9 mouse cellular contexts compared by ENCODE assay signal in genomic region chr1:33647173-33647572, GRCm38 (mm10). TPM values are rescaled to one million over a fixed set of nuclear protein-coding genes. Genes with fewer than 3 reads are reported as not detected.
DNase-seq lines count a peak whose midpoint lies in the region; ATAC-seq lines count a peak whose summit lies in the region.
"Had no signal": no experiment of that assay in that cellular context is flagged by ENCODE, and none has a peak within 500 bp of the region (broad histone marks: within the 10 kb centered on the region; RNA-seq: fewer than 3 reads in every experiment).

No protein-coding gene starts in this region.

- DNase-seq in forebrain, embryonic 10.5 days (ENCODE audit: extremely low spot score, low spot score): no peak
- DNase-seq in midbrain, embryonic 11.5 days (ENCODE audit: low spot score, missing footprints): no peak
- DNase-seq in frontal cortex, adult 2 months (ENCODE audit: extremely low spot score in 1 of 2, low spot score in 1 of 2): peak; percentile 41 to 68
- DNase-seq in adrenal gland, adult 18-20 months (ENCODE audit: low spot score in 2 of 2): no peak
- no peak for DNase-seq in yolk sac, embryonic 10.5 days (ENCODE audit: low spot score)

- no peak overlapping the region for H3K4me2 ChIP-seq in forebrain, embryonic 13.5 days
- no peak overlapping the region for H3K4me2 ChIP-seq in midbrain, embryonic 12.5 days (replicated peaks)
- no peak overlapping the region for H3K4me2 ChIP-seq in midbrain, embryonic 11.5 days
- H3K4me2 ChIP-seq: stomach, embryonic 15.5 days had no signal

- H3K36me3 ChIP-seq in forebrain, embryonic 13.5 days (ENCODE audit: poor library complexity, severe bottlenecking): peaks cover 45% of the 10 kb centered on the region
- peaks cover 89% of the 10 kb centered on the region for H3K36me3 ChIP-seq in forebrain, embryonic 10.5 days (replicated peaks)
- H3K36me3 ChIP-seq in midbrain, embryonic 12.5 days: peaks cover 24% of the 10 kb centered on the region
- peaks cover 7% of the 10 kb centered on the region; the same call in 1 of the 2 replicates for H3K36me3 ChIP-seq in midbrain, embryonic 11.5 days (ENCODE audit: control insufficient read depth, insufficient read depth, low read length)

- H3K4me3 ChIP-seq in forebrain, embryonic 13.5 days: no peak overlapping the region
- H3K4me3 ChIP-seq in forebrain, embryonic 10.5 days: no peak overlapping the region
- H3K4me3 ChIP-seq in midbrain, embryonic 12.5 days: no peak overlapping the region
- no peak overlapping the region for H3K4me3 ChIP-seq in midbrain, embryonic 11.5 days (ENCODE audit: low read depth, low read length)
- H3K4me3 ChIP-seq: stomach, embryonic 15.5 days had no signal

- H3K27ac ChIP-seq in forebrain, embryonic 13.5 days: no peak overlapping the region
- no peak overlapping the region for H3K27ac ChIP-seq in forebrain, embryonic 10.5 days
- no peak overlapping the region for H3K27ac ChIP-seq in midbrain, embryonic 12.5 days (replicated peaks)
- no peak overlapping the region for H3K27ac ChIP-seq in midbrain, embryonic 11.5 days (ENCODE audit: low read depth, low read length)
- H3K27ac ChIP-seq: stomach, embryonic 15.5 days had no signal

- WGBS in forebrain, embryonic 13.5 days: 74% methylated on average over 4 of the region's 4 CpGs
- 87% methylated on average over 4 of the region's 4 CpGs for WGBS in forebrain, embryonic 10.5 days
- 85% methylated on average over 4 of the region's 4 CpGs for WGBS in midbrain, embryonic 12.5 days
- 82% methylated on average over 4 of the region's 4 CpGs for WGBS in midbrain, embryonic 11.5 days

- peak; percentile 83 for ATAC-seq in forebrain, embryonic 13.5 days
- ATAC-seq in midbrain, embryonic 12.5 days (ENCODE audit: low FRiP score, low read depth): peak; percentile 64; the same call in 1 of the 2 replicates
- no peak for ATAC-seq in midbrain, embryonic 11.5 days (ENCODE audit: low FRiP score)
- peak; percentile 41; the same call in 1 of the 2 replicates for ATAC-seq in neutrophil, adult 5-6 weeks (ENCODE audit: extremely low read depth, insufficient number of reproducible peaks, low FRiP score, poor library complexity, severe bottlenecking)

- H3K9me3 ChIP-seq in forebrain, embryonic 13.5 days (replicated peaks): no peaks in the 10 kb centered on the region
- no peaks in the 10 kb centered on the region for H3K9me3 ChIP-seq in forebrain, embryonic 10.5 days
- H3K9me3 ChIP-seq in midbrain, embryonic 12.5 days: no peaks in the 10 kb centered on the region
- no peaks in the 10 kb centered on the region for H3K9me3 ChIP-seq in midbrain, embryonic 11.5 days (ENCODE audit: control insufficient read depth, low read length)
- H3K9me3 ChIP-seq: stomach, embryonic 15.5 days had no signal

- no peak overlapping the region for H3K9ac ChIP-seq in forebrain, embryonic 13.5 days
- H3K9ac ChIP-seq in midbrain, embryonic 12.5 days (replicated peaks): no peak overlapping the region
- H3K9ac ChIP-seq in midbrain, embryonic 11.5 days (ENCODE audit: low read length): no peak overlapping the region
- H3K9ac ChIP-seq: stomach, embryonic 15.5 days had no signal

- peaks cover 6% of the 10 kb centered on the region; the same call in 1 of the 2 replicates for H3K4me1 ChIP-seq in forebrain, embryonic 13.5 days
- peaks cover 3% of the 10 kb centered on the region; the same call in 1 of the 2 replicates for H3K4me1 ChIP-seq in forebrain, embryonic 10.5 days
- H3K4me1 ChIP-seq in midbrain, embryonic 12.5 days: no peaks in the 10 kb centered on the region
- H3K4me1 ChIP-seq in midbrain, embryonic 11.5 days (ENCODE audit: control insufficient read depth, insufficient read depth, low read length): no peaks in the 10 kb centered on the region
- H3K4me1 ChIP-seq: stomach, embryonic 15.5 days had no signal

- H3K27me3 ChIP-seq in forebrain, embryonic 13.5 days: no peaks in the 10 kb centered on the region
- H3K27me3 ChIP-seq in forebrain, embryonic 10.5 days (ENCODE audit: poor library complexity, severe bottlenecking): no peaks in the 10 kb centered on the region
- H3K27me3 ChIP-seq in midbrain, embryonic 12.5 days: no peaks in the 10 kb centered on the region
- H3K27me3 ChIP-seq in midbrain, embryonic 11.5 days (ENCODE audit: control insufficient read depth, insufficient read depth, low read length): no peaks in the 10 kb centered on the region
- H3K27me3 ChIP-seq: stomach, embryonic 15.5 days had no signal

RNA-seq across cellular contexts. Expression of gene Prim2, which starts 22.4 kb away (rescaled TPM):
- 47.8 and 48.0 TPM in 2 replicates for polyA plus RNA-seq in forebrain, embryonic 13.5 days (2015; fragmentation: Nextera tagmentation; extraction: Ambion mirVana)
- polyA plus RNA-seq in forebrain, embryonic 10.5 days (2016; fragmentation: Nextera tagmentation; extraction: Ambion mirVana): 61.3 and 61.5 TPM in 2 replicates
- polyA plus RNA-seq in midbrain, embryonic 12.5 days (2016; fragmentation: Nextera tagmentation; extraction: Ambion mirVana): 40.3 and 40.5 TPM in 2 replicates
- polyA plus RNA-seq in midbrain, embryonic 11.5 days (2014; fragmentation: Nextera tagmentation; extraction: Ambion mirVana): 55.0 and 57.7 TPM in 2 replicates
- 9.6 and 9.9 TPM in 2 replicates for polyA plus RNA-seq in frontal cortex, adult 2 months (2012; rRNA removed)
- 11.5 and 12.1 TPM in 2 replicates for total RNA-seq in neutrophil, adult 5-6 weeks (2017)
- total RNA-seq in adrenal gland, adult 18-20 months (2021): 1 to 10 TPM; 3.7 to 4.9 TPM

Comparison
In these comparisons a context has a peak if more than half of its experiments do, and no peak if none do; other contexts are left out.
1. DNase-seq: peak in frontal cortex, adult 2 months (2 of 2); none in forebrain, embryonic 10.5 days (single experiment), midbrain, embryonic 11.5 days (single experiment), adrenal gland, adult 18-20 months (0 of 2) and yolk sac, embryonic 10.5 days (single experiment).